Mouse (Mus musculus) myocyte (in vitro differentiated cells): ENCODE measurements around the gene Polm.

ENCODE experiments used
- CEBPB ChIP-seq: IDR thresholded peaks from 2 replicates; pipeline ENCODE4 v1.6.1; 2011; ENCODE audit warnings: mild to moderate bottlenecking, moderate library complexity; ENCODE audit not compliant: poor library complexity, insufficient read depth, severe bottlenecking
- POLR2A ChIP-seq: IDR thresholded peaks from one replicate; pipeline ENCODE4 v1.6.1; 2011; ENCODE audit warnings: low read depth, mild to moderate bottlenecking, control low read depth, moderate library complexity; ENCODE audit not compliant: insufficient read length
- POLR2AphosphoS2 ChIP-seq: IDR thresholded peaks from one replicate; pipeline ENCODE4 v1.6.1; 2011; ENCODE audit warnings: low read depth, control low read depth; ENCODE audit not compliant: insufficient read length
- TCF12 ChIP-seq: IDR thresholded peaks from one replicate; pipeline ENCODE4 v1.6.1; 2011; ENCODE audit warnings: mild to moderate bottlenecking, control low read depth; ENCODE audit not compliant: poor library complexity, insufficient read depth, severe bottlenecking

- no peak for TF ChIP-seq POLR2AphosphoS2
- no peak for TF ChIP-seq CEBPB
- no peak for TF ChIP-seq TCF12
- no peak for TF ChIP-seq POLR2A
These were observed 44.7 kb upstream of the Polm start for GRCm38 (mm10) chr11:5882518-5882917.
